Mouse (Mus musculus): ENCODE results near the gene Sirt2. TPM values are rescaled to one million over a fixed set of nuclear protein-coding genes. Genes with fewer than 3 reads are reported as not detected.

Sirt2 gene
- polyA plus RNA-seq, 1 experiment: 298 TPM

- Histone ChIP-seq H3K27ac (ENCODE audit: insufficient read depth, low read length) (no peak overlapping the region; the same call in 1 of the 2 replicates), H3K27me3 (ENCODE audit: control insufficient read depth, insufficient read depth, low read length) (no peaks in the 10 kb centered on the region), H3K4me3 (replicated peaks; ENCODE audit: insufficient read depth, low read depth, low read length) (no peak overlapping the region), H3K4me1 (ENCODE audit: control insufficient read depth, insufficient read depth, low read length) (peaks cover 3% of the 10 kb centered on the region; the same call in 1 of the 2 replicates)
- DNase-seq: peak; percentile 83 to 86
- TF ChIP-seq CTCF (IDR thresholded peaks at IDR 0.05; ENCODE audit: borderline replicate concordance, insufficient read depth, low read depth, low read length) (peak; percentile 85), POLR2A (IDR thresholded peaks at IDR 0.05; ENCODE audit: borderline replicate concordance, insufficient read depth, low read length) (no peak)
- WGBS: 3% methylated on average over 14 of the region's 14 CpGs
These were observed 39.9 kb upstream of the Sirt2 start for GRCm38 (mm10) chr7:28726600-28726999.

GRCm38 (mm10) chr7:28727649-28728340, 38.7 kb upstream of the Sirt2 start:
- Histone ChIP-seq H3K4me3 (replicated peaks; ENCODE audit: insufficient read depth, low read depth, low read length) (no peak overlapping the region), H3K4me1 (ENCODE audit: control insufficient read depth, insufficient read depth, low read length) (peaks cover 3% of the 10 kb centered on the region; the same call in 1 of the 2 replicates), H3K27ac (ENCODE audit: insufficient read depth, low read length) (no peak overlapping the region), H3K27me3 (ENCODE audit: control insufficient read depth, insufficient read depth, low read length) (no peaks in the 10 kb centered on the region)
- TF ChIP-seq POLR2A (IDR thresholded peaks at IDR 0.05; ENCODE audit: borderline replicate concordance, insufficient read depth, low read length) (no peak), CTCF (IDR thresholded peaks at IDR 0.05; ENCODE audit: borderline replicate concordance, insufficient read depth, low read depth, low read length) (peak; percentile 26; the same call in 1 of the 2 replicates)
- DNase-seq: no peak
- WGBS: 35% methylated on average over 10 of the region's 10 CpGs

GRCm38 (mm10) chr7:28732341-28733142, 34.0 kb upstream of the Sirt2 start:
- peak overlapping the region; percentile 7 for H3K4me3 ChIP-seq (replicated peaks; ENCODE audit: insufficient read depth, low read depth, low read length)
- TF ChIP-seq POLR2A (IDR thresholded peaks at IDR 0.05; ENCODE audit: borderline replicate concordance, insufficient read depth, low read length) (no peak), CTCF (IDR thresholded peaks at IDR 0.05; ENCODE audit: borderline replicate concordance, insufficient read depth, low read depth, low read length) (no peak)
- 5% methylated on average over 58 of the region's 58 CpGs for WGBS
- no peaks in the 10 kb centered on the region for H3K4me1 ChIP-seq (ENCODE audit: control insufficient read depth, insufficient read depth, low read length)
- DNase-seq: peak; percentile 57 to 63
- no peaks in the 10 kb centered on the region for H3K27me3 ChIP-seq (ENCODE audit: control insufficient read depth, insufficient read depth, low read length)
- H3K27ac ChIP-seq (ENCODE audit: insufficient read depth, low read length): no peak overlapping the region

- no peak for DNase-seq
- H3K4me1 ChIP-seq (ENCODE audit: control insufficient read depth, insufficient read depth, low read length): no peaks in the 10 kb centered on the region
- TF ChIP-seq POLR2A (IDR thresholded peaks at IDR 0.05; ENCODE audit: borderline replicate concordance, insufficient read depth, low read length): no peak
- TF ChIP-seq CTCF (IDR thresholded peaks at IDR 0.05; ENCODE audit: borderline replicate concordance, insufficient read depth, low read depth, low read length): no peak
- H3K27me3 ChIP-seq (ENCODE audit: control insufficient read depth, insufficient read depth, low read length): no peaks in the 10 kb centered on the region
- WGBS: 17% methylated on average over 11 of the region's 11 CpGs
- no peak overlapping the region for H3K27ac ChIP-seq (ENCODE audit: insufficient read depth, low read length)
- peak overlapping the region; percentile 7 for H3K4me3 ChIP-seq (replicated peaks; ENCODE audit: insufficient read depth, low read depth, low read length)
These were observed 33.3 kb upstream of the Sirt2 start for GRCm38 (mm10) chr7:28733211-28733610.

- Histone ChIP-seq H3K27ac (ENCODE audit: insufficient read depth, low read length) (no peak overlapping the region), H3K4me1 (ENCODE audit: control insufficient read depth, insufficient read depth, low read length) (peaks cover 9% of the 10 kb centered on the region; the same call in 1 of the 2 replicates)
These were observed 30.8 kb upstream of the Sirt2 start for GRCm38 (mm10) chr7:28735701-28736100.

GRCm38 (mm10) chr7:28739829-28740228, 26.7 kb upstream of the Sirt2 start:
- TF ChIP-seq CTCF (IDR thresholded peaks at IDR 0.05; ENCODE audit: borderline replicate concordance, insufficient read depth, low read depth, low read length) (no peak), POLR2A (IDR thresholded peaks at IDR 0.05; ENCODE audit: borderline replicate concordance, insufficient read depth, low read length) (no peak)
- 92% methylated on average over 21 of the region's 21 CpGs for WGBS

More at GRCm38 (mm10) chr7:28735701-28736100, 30.8 kb upstream of the Sirt2 start:
- WGBS: 84% methylated on average over 6 of the region's 6 CpGs
- TF ChIP-seq CTCF (IDR thresholded peaks at IDR 0.05; ENCODE audit: borderline replicate concordance, insufficient read depth, low read depth, low read length) (no peak), POLR2A (IDR thresholded peaks at IDR 0.05; ENCODE audit: borderline replicate concordance, insufficient read depth, low read length) (no peak)
- Histone ChIP-seq H3K27me3 (ENCODE audit: control insufficient read depth, insufficient read depth, low read length) (no peaks in the 10 kb centered on the region), H3K4me3 (replicated peaks; ENCODE audit: insufficient read depth, low read depth, low read length) (no peak overlapping the region)
- DNase-seq: no peak

GRCm38 (mm10) chr7:28740949-28741348, 25.6 kb upstream of the Sirt2 start:
- TF ChIP-seq CTCF (IDR thresholded peaks at IDR 0.05; ENCODE audit: borderline replicate concordance, insufficient read depth, low read depth, low read length): no peak
- TF ChIP-seq POLR2A (IDR thresholded peaks at IDR 0.05; ENCODE audit: borderline replicate concordance, insufficient read depth, low read length): no peak
- Histone ChIP-seq H3K4me1 (ENCODE audit: control insufficient read depth, insufficient read depth, low read length) (peaks cover 11% of the 10 kb centered on the region), H3K27ac (ENCODE audit: insufficient read depth, low read length) (peak overlapping the region; percentile 70; the same call in 1 of the 2 replicates), H3K4me3 (replicated peaks; ENCODE audit: insufficient read depth, low read depth, low read length) (peak overlapping the region; percentile 91), H3K27me3 (ENCODE audit: control insufficient read depth, insufficient read depth, low read length) (no peaks in the 10 kb centered on the region)
- WGBS: 26% methylated on average over 9 of the region's 9 CpGs
- DNase-seq: peak in 1 of 2 experiments; percentile 30

More at GRCm38 (mm10) chr7:28739829-28740228, 26.7 kb upstream of the Sirt2 start:
- Histone ChIP-seq H3K4me3 (replicated peaks; ENCODE audit: insufficient read depth, low read depth, low read length) (no peak overlapping the region), H3K27me3 (ENCODE audit: control insufficient read depth, insufficient read depth, low read length) (no peaks in the 10 kb centered on the region), H3K4me1 (ENCODE audit: control insufficient read depth, insufficient read depth, low read length) (peaks cover 11% of the 10 kb centered on the region), H3K27ac (ENCODE audit: insufficient read depth, low read length) (no peak overlapping the region)
- no peak for DNase-seq

Measured in cerebellum, adult 2 months (tissue).